Mouse (Mus musculus) liver, postnatal 0 days (tissue): Measurements from ENCODE around the gene Mylk.

Experiments
- CTCF ChIP-seq: sonication (generic); IDR thresholded peaks from 2 replicates; pipeline ENCODE4 v1.5.1; 2016; ENCODE audit warnings: antibody characterized with exemption, low read depth
- EP300 ChIP-seq: IDR thresholded peaks from 2 replicates; pipeline ENCODE4 v1.6.1; 2016; ENCODE audit warnings: antibody characterized with exemption, low read depth, mild to moderate bottlenecking

DNA sequence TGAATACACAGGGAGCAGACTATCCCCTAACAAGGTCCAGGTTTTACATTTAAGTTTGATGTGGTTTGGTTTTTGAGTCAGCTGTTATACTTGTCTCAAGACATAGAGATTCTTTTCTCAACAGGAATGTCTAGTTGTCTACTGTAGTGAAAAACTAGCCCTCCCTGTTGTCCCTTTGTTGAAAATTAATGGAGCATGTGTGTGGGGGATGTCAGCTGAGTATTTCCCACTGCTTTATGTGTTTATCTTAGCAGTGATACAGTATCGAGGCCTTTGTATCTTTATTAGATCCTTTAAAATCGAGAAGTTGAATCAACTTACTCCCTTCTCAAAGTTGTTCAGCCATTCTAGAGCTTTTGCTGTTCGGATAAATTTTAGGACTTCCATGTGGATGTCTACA, 7.0 kb downstream of the Mylk start:
- TF ChIP-seq CTCF = no peak
- TF ChIP-seq EP300 = no peak
